Mouse (Mus musculus) right cerebral cortex, postnatal 25 days (tissue): ENCODE data around the gene Unc80.

Experiments
- DNase-seq: peaks from one replicate; pipeline ENCODE4 v3.0.0; 2022

Gene Unc80

DNA sequence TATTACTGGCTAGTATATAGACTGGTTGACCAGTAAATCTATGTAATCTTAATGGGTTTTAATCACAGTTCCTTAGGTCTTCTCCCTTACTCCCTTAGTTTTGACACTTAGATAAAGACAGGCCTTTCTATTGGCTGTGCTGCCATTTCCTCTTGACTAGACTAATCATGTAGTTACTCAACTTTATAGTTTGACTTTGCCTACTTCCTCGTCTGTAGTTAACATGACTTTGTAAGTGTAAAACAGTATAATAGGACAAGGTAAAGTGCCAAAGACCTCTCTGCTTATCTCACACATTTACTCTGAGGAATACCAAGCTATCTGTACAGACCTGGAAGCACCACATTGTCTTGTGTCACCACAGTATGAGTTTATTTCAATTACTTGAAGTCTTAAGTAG lies 262.4 kb downstream of the Unc80 start:
- no peak for DNase-seq
